Mouse (Mus musculus) cerebellum, adult 2 months (tissue): Measurements from ENCODE around the gene Naa20.

Source experiments
- CTCF ChIP-seq: fragments of 200-500 bp; IDR thresholded peaks from 2 replicates; pipeline ENCODE4 v1.5.1; 2011; ENCODE audit warnings: low read depth, mild to moderate bottlenecking, control low read depth, low read length, moderate library complexity, borderline replicate concordance; ENCODE audit not compliant: insufficient read depth
- POLR2A ChIP-seq: fragments of 200-500 bp; IDR thresholded peaks from 2 replicates; pipeline ENCODE4 v1.6.1; 2011; ENCODE audit warnings: low read length, control low read depth, borderline replicate concordance; ENCODE audit not compliant: insufficient read depth

GRCm38 (mm10) chr2:145865344-145865743, 36.6 kb upstream of the Naa20 start:
- no peak for TF ChIP-seq POLR2A
- no peak for TF ChIP-seq CTCF
